Mouse (Mus musculus): ENCODE data around the gene Gm29423. TPM values are rescaled to one million over a fixed set of nuclear protein-coding genes. Genes with fewer than 3 reads are reported as not detected.

Gene Gm29423
- polyA plus RNA-seq (2014; fragmentation: Illumina TruSeq; extraction: RNeasy Lipid Tissue Mini Kit (QIAGEN cat#74804); ENCODE audit: low read depth, low replicate concordance), result not detected

DNA sequence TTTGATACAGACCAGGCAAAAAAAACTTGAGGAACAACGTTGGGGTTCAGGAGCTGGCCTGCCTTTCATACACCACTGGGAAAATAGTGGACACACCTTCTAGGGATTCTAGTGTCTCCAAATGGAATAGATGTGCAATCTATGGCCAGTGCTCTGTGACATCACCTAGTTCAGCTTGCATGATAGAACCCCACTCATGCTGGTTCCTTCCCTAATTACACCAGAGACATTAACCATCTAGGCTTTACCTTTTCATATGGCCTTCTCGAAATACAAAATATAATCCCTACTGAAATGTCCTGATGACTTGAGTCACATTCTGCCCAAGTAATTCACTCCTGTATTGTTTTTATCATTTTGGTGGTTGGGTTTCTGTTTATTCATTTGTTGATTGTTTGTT, at the start of gene Gm29423, which contains the start of gene Gm29644:
Gene Gm29423 (minus strand): TSS at position 101 of the 400 bp plus-strand sequence.
Gene Gm29644 (minus strand): TSS at position 157 of the 400 bp plus-strand sequence.

DNA sequence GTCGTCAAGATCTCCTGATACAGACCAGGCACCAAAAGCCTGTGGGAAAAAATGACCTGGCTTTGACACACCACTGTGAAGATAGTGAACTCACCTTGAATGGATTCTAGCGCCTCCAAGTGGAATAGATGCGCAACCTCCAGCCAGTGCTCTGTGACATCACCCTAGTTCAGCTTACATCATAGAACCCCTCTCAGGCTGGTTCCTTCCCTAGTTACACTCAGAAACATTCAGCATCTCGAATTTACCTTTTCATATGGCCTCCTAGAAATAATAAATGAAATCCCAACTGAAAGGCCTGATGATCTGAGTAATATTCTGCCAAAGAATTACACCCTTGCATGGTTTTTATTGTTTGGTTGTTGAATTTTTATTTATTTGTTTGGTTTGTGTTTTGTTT, 29.5 kb downstream of the Gm29423 start, which contains the start of gene Gm21118:
Gene Gm21118 (minus strand): TSS at position 101 of the 400 bp plus-strand sequence.

Other genes starting within 250 kb of the Gm29423 start
- not detected for gene Gm21118, start 29.6 kb downstream of the Gm29423 start, polyA plus RNA-seq (2014; fragmentation: Illumina TruSeq; extraction: RNeasy Lipid Tissue Mini Kit (QIAGEN cat#74804); ENCODE audit: low read depth, low replicate concordance)
- not detected for gene Gm29644, start 56 bp upstream of the Gm29423 start, polyA plus RNA-seq (2014; fragmentation: Illumina TruSeq; extraction: RNeasy Lipid Tissue Mini Kit (QIAGEN cat#74804); ENCODE audit: low read depth, low replicate concordance)
- gene Gm20888, start 138.6 kb upstream of the Gm29423 start, polyA plus RNA-seq (2014; fragmentation: Illumina TruSeq; extraction: RNeasy Lipid Tissue Mini Kit (QIAGEN cat#74804); ENCODE audit: low read depth, low replicate concordance), result not detected